Mouse (Mus musculus) lung, adult 2 months (tissue): Measurements from ENCODE around the gene Spata25.
"Not testable (repeated sequence)": the region's sequence is repeated elsewhere in the genome, so short reads cannot be mapped to it uniquely, and the experiment has no call there.

Experiments
- CTCF ChIP-seq: fragments of 200-500 bp; IDR thresholded peaks from 2 replicates; pipeline ENCODE4 v1.5.1; 2011; ENCODE audit warnings: mild to moderate bottlenecking, low read length, control low read depth; ENCODE audit not compliant: insufficient read depth
- POLR2A ChIP-seq: fragments of 200-500 bp; IDR thresholded peaks from 2 replicates; pipeline ENCODE4 v1.6.1; 2011; ENCODE audit warnings: low read depth, mild to moderate bottlenecking, control low read depth, low read length, borderline replicate concordance; ENCODE audit errors: extremely low read depth

DNA sequence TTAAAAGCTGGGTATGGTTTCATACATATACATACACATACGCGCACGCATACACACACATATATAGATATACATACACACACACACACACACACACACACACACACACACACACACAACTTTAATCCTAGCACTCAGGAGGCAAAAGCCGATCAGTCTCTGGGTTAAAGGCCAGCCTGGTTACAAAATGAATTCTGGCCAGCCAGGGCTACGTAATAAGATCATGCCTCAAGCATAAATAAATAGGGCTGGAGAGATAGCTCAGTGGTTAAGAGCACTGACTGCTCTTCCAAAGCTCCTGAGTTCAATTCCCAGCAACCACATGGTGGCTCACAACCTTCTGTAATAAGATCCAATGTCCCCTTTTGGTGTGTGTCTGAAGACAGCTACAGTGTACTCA is 27.2 kb upstream of the Spata25 start:
- not testable (repeated sequence) for TF ChIP-seq POLR2A, CTCF
